Mouse (Mus musculus) heart, adult 2 months (tissue): Measurements from ENCODE around the gene Stpg1.

ENCODE experiments used
- CTCF ChIP-seq: fragments of 200-600 bp; IDR thresholded peaks from 2 replicates; pipeline ENCODE4 v1.8.1; 2022; ENCODE audit warnings: antibody characterized with exemption, mild to moderate bottlenecking, moderate library complexity
- EP300 ChIP-seq: fragments of 200-500 bp; IDR thresholded peaks from 2 replicates; pipeline ENCODE4 v1.6.1; 2011; ENCODE audit warnings: low read depth, low read length, control low read depth; ENCODE audit not compliant: insufficient read depth
- POLR2A ChIP-seq: fragments of 200-500 bp; IDR thresholded peaks from 2 replicates; pipeline ENCODE4 v1.6.1; 2011; ENCODE audit warnings: mild to moderate bottlenecking, low read depth, low read length, control low read depth; ENCODE audit not compliant: insufficient read depth

DNA sequence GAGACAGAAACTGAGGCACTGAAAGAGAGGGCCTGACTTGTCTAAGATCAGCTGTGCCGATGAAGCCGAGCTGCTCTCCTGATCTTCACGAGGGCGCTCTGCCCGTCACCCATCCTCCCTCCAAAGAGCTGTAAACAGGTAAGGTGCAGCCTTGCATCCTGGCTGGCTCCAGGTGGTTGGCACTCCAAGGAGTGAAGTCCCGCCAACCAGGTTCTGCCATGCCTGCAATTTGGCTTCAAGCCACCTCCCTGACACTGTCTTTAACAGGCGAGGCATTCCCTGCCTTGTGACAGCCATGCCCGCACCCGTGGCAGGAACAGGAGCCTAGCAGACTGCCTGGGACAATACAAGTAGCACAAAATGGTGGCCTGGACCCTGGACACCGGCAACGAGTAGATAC is 8.2 kb upstream of the Stpg1 start:
- TF ChIP-seq CTCF (no peak), POLR2A (no peak), EP300 (no peak)
